Mouse (Mus musculus): ENCODE measurements around the gene Atp6ap2. TPM values are rescaled to one million over a fixed set of nuclear protein-coding genes. Genes with fewer than 3 reads are reported as not detected.

Gene Atp6ap2
- polyA plus RNA-seq, 2 experiments: 28.1 to 71.6 TPM

GRCm38 (mm10) chrX:12578339-12578868 is 9.2 kb upstream of the Atp6ap2 start:
- DNase-seq (ENCODE audit: low spot score): no peak
- H3K4me1 ChIP-seq (ENCODE audit: control insufficient read depth, insufficient read depth, low read length): no peaks in the 10 kb centered on the region
- no peaks in the 10 kb centered on the region for H3K27me3 ChIP-seq (ENCODE audit: control insufficient read depth, insufficient read depth, low read length)
- TF ChIP-seq POLR2A (IDR thresholded peaks at IDR 0.05; ENCODE audit: borderline replicate concordance, extremely low read depth, insufficient read depth, insufficient read length): no peak
- H3K36me3 ChIP-seq (ENCODE audit: control insufficient read depth, insufficient read depth, low read length): no peaks in the 10 kb centered on the region
- no peaks in the 10 kb centered on the region for H3K9me3 ChIP-seq (ENCODE audit: control insufficient read depth, low read length)
- H3K4me2 ChIP-seq (replicated peaks; ENCODE audit: low read depth, low read length, severe bottlenecking): no peak overlapping the region
- H3K4me3 ChIP-seq (replicated peaks; ENCODE audit: low read length): no peak overlapping the region
- H3K27ac ChIP-seq (replicated peaks; ENCODE audit: low read depth, low read length): no peak overlapping the region
- 75% methylated on average over 2 of the region's 2 CpGs for WGBS
- H3K9ac ChIP-seq (ENCODE audit: low read depth, low read length, severe bottlenecking): no peak overlapping the region
- no peak for ATAC-seq (ENCODE audit: low FRiP score, low read depth)

- ATAC-seq (ENCODE audit: low FRiP score, low read depth): no peak
These were observed 4.3 kb upstream of the Atp6ap2 start for GRCm38 (mm10) chrX:12583261-12583660.

GRCm38 (mm10) chrX:12587958-12588355 is 356 bp downstream of the Atp6ap2 start:
- Histone ChIP-seq H3K27me3 (ENCODE audit: control insufficient read depth, insufficient read depth, low read length) (no peaks in the 10 kb centered on the region), H3K27ac (replicated peaks; ENCODE audit: low read depth, low read length) (peak overlapping the region; percentile 61; the same call in 1 of the 2 replicates), H3K9ac (ENCODE audit: low read depth, low read length, severe bottlenecking) (peak overlapping the region; percentile 77), H3K4me2 (replicated peaks; ENCODE audit: low read depth, low read length, severe bottlenecking) (peak overlapping the region; percentile 47), H3K4me1 (ENCODE audit: control insufficient read depth, insufficient read depth, low read length) (no peaks in the 10 kb centered on the region), H3K4me3 (replicated peaks; ENCODE audit: low read length) (peak overlapping the region; percentile 62), H3K9me3 (ENCODE audit: control insufficient read depth, low read length) (no peaks in the 10 kb centered on the region), H3K36me3 (ENCODE audit: control insufficient read depth, insufficient read depth, low read length) (no peaks in the 10 kb centered on the region)
- 0 out of 2 replicates have a peak, but pooled peaks have one; percentile 32 for ATAC-seq (ENCODE audit: low FRiP score, low read depth)
- 20% methylated on average over 13 of the region's 18 CpGs for WGBS
- TF ChIP-seq POLR2A (IDR thresholded peaks at IDR 0.05; ENCODE audit: borderline replicate concordance, extremely low read depth, insufficient read depth, insufficient read length): no peak
- DNase-seq (ENCODE audit: low spot score): no peak

More at GRCm38 (mm10) chrX:12583261-12583660, 4.3 kb upstream of the Atp6ap2 start:
- no peaks in the 10 kb centered on the region for H3K9me3 ChIP-seq (ENCODE audit: control insufficient read depth, low read length)
- no peak overlapping the region for H3K9ac ChIP-seq (ENCODE audit: low read depth, low read length, severe bottlenecking)
- no peak for DNase-seq (ENCODE audit: low spot score)
- no peak overlapping the region for H3K4me2 ChIP-seq (replicated peaks; ENCODE audit: low read depth, low read length, severe bottlenecking)
- no peak overlapping the region for H3K4me3 ChIP-seq (replicated peaks; ENCODE audit: low read length)
- H3K36me3 ChIP-seq (ENCODE audit: control insufficient read depth, insufficient read depth, low read length): no peaks in the 10 kb centered on the region
- no peaks in the 10 kb centered on the region for H3K4me1 ChIP-seq (ENCODE audit: control insufficient read depth, insufficient read depth, low read length)
- no peak overlapping the region for H3K27ac ChIP-seq (replicated peaks; ENCODE audit: low read depth, low read length)
- 82% methylated on average over 5 of the region's 5 CpGs for WGBS
- H3K27me3 ChIP-seq (ENCODE audit: control insufficient read depth, insufficient read depth, low read length): no peaks in the 10 kb centered on the region
- TF ChIP-seq POLR2A (IDR thresholded peaks at IDR 0.05; ENCODE audit: borderline replicate concordance, extremely low read depth, insufficient read depth, insufficient read length): no peak

GRCm38 (mm10) chrX:12591401-12591943 is 3.9 kb downstream of the Atp6ap2 start:
- DNase-seq (ENCODE audit: low spot score) (no peak), ATAC-seq (ENCODE audit: low FRiP score, low read depth) (no peak)
- no peaks in the 10 kb centered on the region for H3K27me3 ChIP-seq (ENCODE audit: control insufficient read depth, insufficient read depth, low read length)
- no peak overlapping the region for H3K9ac ChIP-seq (ENCODE audit: low read depth, low read length, severe bottlenecking)
- peaks cover 4% of the 10 kb centered on the region; the same call in 1 of the 2 replicates for H3K36me3 ChIP-seq (ENCODE audit: control insufficient read depth, insufficient read depth, low read length)
- H3K4me2 ChIP-seq (replicated peaks; ENCODE audit: low read depth, low read length, severe bottlenecking): no peak overlapping the region
- 79% methylated on average over 8 of the region's 8 CpGs for WGBS
- no peak for TF ChIP-seq POLR2A (IDR thresholded peaks at IDR 0.05; ENCODE audit: borderline replicate concordance, extremely low read depth, insufficient read depth, insufficient read length)
- no peak overlapping the region for H3K4me3 ChIP-seq (replicated peaks; ENCODE audit: low read length)
- no peaks in the 10 kb centered on the region for H3K9me3 ChIP-seq (ENCODE audit: control insufficient read depth, low read length)
- no peaks in the 10 kb centered on the region for H3K4me1 ChIP-seq (ENCODE audit: control insufficient read depth, insufficient read depth, low read length)
- no peak overlapping the region for H3K27ac ChIP-seq (replicated peaks; ENCODE audit: low read depth, low read length)

- Histone ChIP-seq H3K27ac (replicated peaks; ENCODE audit: low read depth, low read length) (no peak overlapping the region), H3K4me2 (replicated peaks; ENCODE audit: low read depth, low read length, severe bottlenecking) (no peak overlapping the region), H3K9ac (ENCODE audit: low read depth, low read length, severe bottlenecking) (no peak overlapping the region), H3K4me1 (ENCODE audit: control insufficient read depth, insufficient read depth, low read length) (no peaks in the 10 kb centered on the region), H3K36me3 (ENCODE audit: control insufficient read depth, insufficient read depth, low read length) (peaks cover 4% of the 10 kb centered on the region; the same call in 1 of the 2 replicates), H3K27me3 (ENCODE audit: control insufficient read depth, insufficient read depth, low read length) (no peaks in the 10 kb centered on the region), H3K9me3 (ENCODE audit: control insufficient read depth, low read length) (no peaks in the 10 kb centered on the region), H3K4me3 (replicated peaks; ENCODE audit: low read length) (no peak overlapping the region)
- ATAC-seq (ENCODE audit: low FRiP score, low read depth) (no peak), DNase-seq (ENCODE audit: low spot score) (no peak)
- 75% methylated on average over 5 of the region's 5 CpGs for WGBS
- TF ChIP-seq POLR2A (IDR thresholded peaks at IDR 0.05; ENCODE audit: borderline replicate concordance, extremely low read depth, insufficient read depth, insufficient read length): no peak
These were observed 4.4 kb downstream of the Atp6ap2 start for GRCm38 (mm10) chrX:12592011-12592410.

Measured in limb, embryonic 14.5 days (tissue).